Mouse (Mus musculus) CH12F3 (cell line): Measurements from ENCODE around the gene Creld2.

Source experiments
- in situ Hi-C: fragments of 300-500 bp; cut with MboI; formaldehyde crosslinking; loops from 2 replicates; pipeline ENCODE4 v1.14.3; 2020; ENCODE audit warnings: low sequenced_read_pairs

Creld2 gene

DNA sequence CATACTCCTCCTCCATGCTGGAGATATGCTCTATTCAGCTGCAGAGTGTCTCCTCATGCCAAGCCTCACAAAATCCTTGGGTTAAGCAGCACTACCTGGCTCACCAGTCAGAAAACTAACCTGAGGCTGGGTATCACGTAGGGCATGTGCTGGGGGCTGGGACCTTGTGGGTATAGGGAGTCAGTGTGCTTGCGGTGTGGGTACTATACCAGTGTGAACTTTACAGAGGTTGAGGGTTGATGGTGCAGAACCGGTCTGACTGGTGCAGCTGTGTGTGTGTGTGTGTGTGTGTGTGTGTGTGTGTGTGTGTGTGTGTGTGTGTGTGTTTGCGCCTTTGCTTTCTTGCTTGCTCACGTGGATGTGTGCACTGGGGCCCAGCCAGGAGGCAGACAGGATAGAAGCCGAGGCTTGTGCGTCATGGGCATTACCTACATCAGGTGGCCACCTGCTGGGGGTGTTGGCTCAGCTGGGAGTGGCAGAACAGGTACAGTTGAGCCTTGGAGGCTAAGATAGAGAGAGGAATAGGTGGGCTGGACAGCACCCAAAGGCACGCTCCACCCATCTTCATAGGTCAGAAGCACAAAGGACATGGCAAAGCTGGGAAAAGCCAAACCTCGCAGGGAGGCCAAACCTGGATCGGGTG, 32.2 kb downstream of the Creld2 start:
- in situ Hi-C loops = no loop called here

- in situ Hi-C loops = no loop called here
Observed at GRCm38 (mm10) chr15:88853106-88853505, 33.7 kb downstream of the Creld2 start.

- in situ Hi-C loops = no loop called here
Observed at GRCm38 (mm10) chr15:88854119-88854968, 34.9 kb downstream of the Creld2 start.

GRCm38 (mm10) chr15:88854969-88855830, 35.8 kb downstream of the Creld2 start:
- in situ Hi-C loops = no loop called here

- in situ Hi-C loops = no loop called here
Observed at GRCm38 (mm10) chr15:88855896-88856417, 36.5 kb downstream of the Creld2 start.

DNA sequence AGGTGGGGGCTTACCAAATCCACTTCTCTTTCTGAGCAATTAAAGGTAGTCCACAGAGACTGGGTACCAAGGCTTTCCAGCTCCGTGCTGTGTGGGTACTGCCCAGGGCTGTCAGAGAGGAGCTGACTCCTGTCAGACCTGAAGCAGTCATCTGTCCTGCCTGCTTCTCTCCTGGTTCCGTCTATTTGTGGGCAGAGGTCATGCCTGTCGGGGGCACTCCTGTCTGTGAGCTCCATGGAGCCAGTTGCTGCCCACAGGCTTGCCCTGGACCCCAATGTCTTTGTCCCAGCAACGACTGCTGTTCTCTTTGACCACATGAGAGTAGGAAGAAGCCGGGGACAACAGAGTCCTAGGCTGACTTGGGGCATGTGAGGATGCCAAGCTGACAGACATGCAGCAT, 37.2 kb downstream of the Creld2 start:
- in situ Hi-C loops = no loop called here

DNA sequence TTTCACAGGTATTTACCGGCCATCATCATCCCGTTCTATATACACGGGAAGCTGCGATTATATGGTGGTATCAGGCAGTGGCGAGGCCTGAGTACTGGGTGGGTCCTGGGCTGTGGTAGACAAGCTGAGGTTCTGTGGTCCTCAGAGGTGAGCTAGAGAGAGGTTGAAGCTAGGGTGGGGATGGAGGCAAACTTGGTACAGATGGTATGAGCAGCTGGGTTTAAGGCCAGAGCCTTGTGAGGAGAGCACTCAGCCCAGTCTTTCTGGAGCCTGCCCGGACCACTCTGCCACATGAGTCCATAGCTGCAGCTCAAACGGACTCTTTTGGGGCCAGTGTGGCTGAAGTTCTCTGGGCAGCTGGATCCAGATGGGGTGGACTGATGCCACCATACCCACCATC, 37.9 kb downstream of the Creld2 start:
- in situ Hi-C loops = no loop called here

DNA sequence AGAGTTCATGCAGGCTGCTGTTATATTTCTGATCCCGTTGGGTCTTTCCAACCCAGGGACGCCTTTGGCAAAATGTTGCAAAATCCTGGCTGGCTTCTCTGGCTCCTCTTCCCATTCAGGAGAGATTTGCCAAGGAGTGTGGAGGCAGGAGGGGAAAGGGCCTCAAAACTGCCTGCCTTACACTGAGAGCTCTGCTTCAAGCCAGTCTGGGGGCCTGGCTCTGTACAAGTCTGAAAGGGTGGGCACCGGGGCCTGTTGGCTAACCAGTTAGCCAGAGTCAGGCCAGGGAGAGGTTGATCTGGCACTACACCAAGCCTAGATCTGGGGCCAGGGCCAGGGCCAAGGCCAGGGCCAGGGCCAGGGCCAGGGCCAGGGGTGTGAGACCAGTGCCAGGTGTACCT, 38.7 kb downstream of the Creld2 start:
- in situ Hi-C loops = no loop called here

DNA sequence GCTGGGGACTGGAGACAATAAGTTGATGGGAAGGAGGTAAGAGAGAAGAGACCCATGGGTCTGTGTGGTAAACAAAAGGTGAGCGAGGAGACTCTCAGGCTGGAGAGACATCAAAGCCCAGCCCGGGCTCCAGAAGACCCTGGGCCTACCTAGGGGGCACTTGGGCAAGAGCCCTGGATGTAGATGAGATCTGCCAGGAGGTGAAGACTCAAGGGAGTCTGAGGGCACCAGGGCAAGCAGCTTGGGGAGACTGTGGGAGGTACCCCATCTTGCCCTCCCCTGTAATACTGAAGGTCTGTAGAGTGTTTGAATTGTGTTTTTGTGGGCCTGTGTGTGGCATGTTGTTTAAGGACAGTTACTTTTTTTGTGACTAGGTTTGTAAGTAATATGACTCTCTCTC, 39.3 kb downstream of the Creld2 start:
- in situ Hi-C loops = no loop called here

DNA sequence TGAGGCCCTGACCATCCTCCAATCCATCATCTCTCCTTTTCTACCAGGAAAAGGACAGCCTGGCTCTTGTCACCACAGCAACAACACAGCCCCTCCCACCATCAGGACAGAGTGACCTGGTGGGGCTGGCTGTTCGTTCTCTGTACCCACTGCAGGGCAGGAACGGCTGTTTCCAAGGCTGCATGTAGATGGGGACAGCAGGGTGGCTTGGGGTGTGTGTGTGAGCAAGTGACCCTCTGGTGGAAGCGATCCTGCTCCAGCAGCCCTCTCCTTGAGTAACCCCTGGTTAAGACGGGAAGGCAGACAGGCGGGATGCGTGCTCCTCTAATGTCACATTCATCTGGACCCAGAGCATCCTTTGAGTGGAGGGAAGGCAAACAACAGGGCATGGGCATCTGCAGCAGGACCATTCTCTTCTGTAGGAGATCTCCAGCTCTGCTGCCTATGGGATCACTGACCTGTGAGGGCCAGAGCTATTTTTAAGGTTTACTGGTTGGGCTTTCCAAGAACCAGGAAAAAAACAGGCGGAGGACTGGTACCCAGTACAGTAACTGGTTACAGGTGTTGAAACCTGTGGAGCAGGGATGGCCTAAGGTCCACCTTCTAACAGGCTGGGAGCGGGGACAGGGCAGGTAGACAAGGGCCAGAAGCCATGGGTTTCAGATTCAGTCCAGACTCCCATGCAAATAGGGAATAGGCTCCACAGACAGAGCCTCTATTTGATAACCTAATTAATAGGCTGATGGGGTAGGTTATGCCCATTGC, 39.9 kb downstream of the Creld2 start:
- in situ Hi-C loops = no loop called here

- in situ Hi-C loops = no loop called here
Observed at GRCm38 (mm10) chr15:88860781-88861180, 41.3 kb downstream of the Creld2 start.

DNA sequence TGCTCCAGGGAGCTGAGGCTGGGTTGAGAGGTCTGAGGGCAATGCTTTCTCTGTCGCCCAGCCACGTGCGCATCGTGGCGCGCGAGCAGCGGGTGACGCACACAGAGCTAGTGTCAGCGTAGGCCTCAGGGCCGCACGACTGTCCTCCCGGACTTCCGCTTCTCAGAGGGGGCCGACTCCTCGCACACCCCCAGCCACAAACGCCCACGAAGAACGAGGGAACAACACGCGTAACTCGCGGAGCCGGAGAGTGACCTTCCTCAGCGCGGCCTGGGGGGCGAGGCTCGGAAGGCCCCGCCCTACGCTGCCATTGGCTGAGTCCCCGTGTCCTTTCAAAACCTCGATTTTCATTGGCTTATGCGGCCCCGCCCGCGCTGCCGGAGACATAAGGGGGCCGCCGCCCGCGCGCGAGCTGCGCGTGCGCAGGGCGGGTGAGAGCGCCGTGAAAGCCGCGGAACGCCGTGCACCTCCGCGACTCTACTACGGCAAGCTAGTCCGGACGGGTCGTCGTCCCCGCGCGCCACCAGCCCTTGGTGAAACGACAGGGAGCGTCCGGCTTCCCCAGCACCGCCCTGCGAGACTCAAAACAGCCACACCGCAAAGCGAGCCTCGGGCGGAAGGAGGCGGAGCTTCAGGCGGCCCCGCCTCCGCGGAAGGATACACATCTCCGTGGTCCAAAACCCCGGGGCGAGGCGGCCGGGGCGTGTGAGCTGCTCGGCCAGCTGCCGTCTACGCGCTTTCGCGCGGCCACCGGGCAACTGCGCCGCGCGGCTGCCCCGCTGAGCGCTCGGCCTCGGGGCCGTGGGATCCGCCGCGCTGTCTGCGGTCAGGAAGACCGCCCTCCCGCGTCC, 42.6 kb downstream of the Creld2 start, which contains the start of gene Pim3:
Gene Pim3 (plus strand): TSS at position 415 of the 851 bp plus-strand sequence.
- in situ Hi-C loops = no loop called here

DNA sequence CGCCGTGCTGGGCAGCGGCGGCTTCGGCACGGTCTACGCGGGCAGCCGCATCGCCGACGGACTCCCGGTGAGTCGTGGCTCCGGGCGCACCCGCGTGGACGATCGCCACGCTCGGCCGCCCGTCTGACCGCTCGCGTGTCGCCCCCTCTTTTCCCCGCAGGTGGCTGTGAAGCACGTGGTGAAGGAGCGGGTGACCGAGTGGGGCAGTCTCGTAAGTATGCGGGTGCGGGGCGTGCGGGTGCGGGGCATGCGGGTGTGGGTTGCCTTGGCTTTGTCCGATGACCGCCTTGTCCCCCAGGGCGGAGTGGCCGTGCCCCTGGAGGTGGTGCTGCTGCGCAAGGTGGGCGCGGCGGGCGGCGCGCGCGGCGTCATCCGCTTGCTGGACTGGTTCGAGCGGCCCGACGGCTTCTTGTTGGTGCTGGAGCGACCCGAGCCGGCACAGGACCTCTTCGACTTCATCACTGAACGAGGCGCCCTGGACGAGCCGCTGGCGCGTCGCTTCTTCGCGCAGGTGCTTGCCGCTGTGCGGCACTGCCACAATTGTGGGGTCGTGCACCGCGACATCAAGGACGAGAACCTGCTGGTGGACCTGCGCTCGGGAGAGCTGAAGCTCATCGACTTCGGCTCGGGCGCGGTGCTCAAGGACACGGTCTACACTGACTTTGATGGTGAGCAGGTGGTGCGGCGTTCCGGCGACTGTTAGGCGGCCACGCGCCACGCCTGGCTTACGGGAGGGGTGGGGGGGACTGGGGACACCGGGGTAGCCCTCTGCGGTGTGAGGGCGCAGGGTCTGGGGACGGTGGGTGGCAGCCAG, 43.6 kb downstream of the Creld2 start:
- in situ Hi-C loops = no loop called here

GRCm38 (mm10) chr15:88863695-88864231, 44.3 kb downstream of the Creld2 start:
- in situ Hi-C loops = no loop called here

GRCm38 (mm10) chr15:88864270-88865030, 45.0 kb downstream of the Creld2 start:
- in situ Hi-C loops = no loop called here

- in situ Hi-C loops = no loop called here
Observed at GRCm38 (mm10) chr15:88865061-88865460, 45.6 kb downstream of the Creld2 start.

DNA sequence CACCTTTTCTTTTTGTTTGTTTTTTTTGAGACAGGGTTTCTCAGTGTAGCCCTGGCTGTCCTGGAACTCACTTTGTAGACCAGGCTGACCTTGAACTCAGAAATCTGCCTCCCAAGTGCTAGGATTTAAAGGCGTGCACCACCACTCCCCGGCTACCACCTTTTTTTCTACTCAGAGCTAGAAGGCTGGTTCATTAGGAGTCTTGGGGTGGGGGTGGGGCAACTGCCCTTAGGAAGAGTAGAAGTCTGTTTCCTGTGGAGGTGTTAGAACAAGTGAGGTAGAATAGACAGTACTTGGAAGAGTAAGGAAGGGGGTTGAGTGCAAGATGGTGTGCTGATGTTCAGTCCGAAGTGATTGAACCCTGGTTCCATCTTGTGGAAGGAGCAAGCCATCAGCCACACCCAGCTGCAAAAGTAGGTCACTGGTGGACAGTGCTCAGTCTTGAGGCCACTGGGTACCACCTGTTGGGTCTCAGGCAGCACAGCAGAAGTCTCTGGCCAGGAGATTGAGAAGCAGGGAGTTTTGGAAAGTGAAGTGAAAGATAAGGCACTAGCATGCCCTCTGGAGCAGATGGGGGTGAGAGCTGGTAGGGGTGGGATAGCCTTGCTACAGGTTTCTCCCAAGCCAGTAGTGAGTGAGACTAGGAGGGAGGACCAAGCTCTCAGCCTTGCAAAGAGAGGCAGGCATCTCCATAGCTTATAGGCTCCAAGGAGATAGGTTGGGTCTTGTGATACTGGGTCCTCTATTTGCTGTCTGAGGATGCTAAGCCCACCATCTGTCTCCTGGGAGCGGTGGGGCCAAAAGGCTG, 46.6 kb downstream of the Creld2 start:
- in situ Hi-C loops = no loop called here
